Mouse (Mus musculus) forebrain, embryonic 13.5 days (tissue): ENCODE data around the gene Sprr2e. TPM values are rescaled to one million over a fixed set of nuclear protein-coding genes. Genes with fewer than 3 reads are reported as not detected.

Experiments used
- polyA plus RNA-seq: library from polyadenylated mRNA; unstranded; fragments of >200 nt; fragmentation: Nextera tagmentation; extraction: Ambion mirVana; gene quantifications from 2 replicates; pipeline ENCODE4 v1.2.1, GENCODE M21; 2015

Gene Sprr2e
- polyA plus RNA-seq, 1 experiment from 2014 or later = not detected

Other genes with a start within 250 kb of the Sprr2e start
- not detected in 2 replicates for gene Prr9, start 228.2 kb upstream of the Sprr2e start, polyA plus RNA-seq
- not detected in 2 replicates for gene Lelp1, start 209.4 kb upstream of the Sprr2e start, polyA plus RNA-seq
- not detected in 2 replicates for gene Sprr2a1, start 136.3 kb upstream of the Sprr2e start, polyA plus RNA-seq
- gene Sprr2a2, start 136.2 kb upstream of the Sprr2e start, polyA plus RNA-seq = not detected in 2 replicates
- gene Sprr2a3, start 66.7 kb upstream of the Sprr2e start, polyA plus RNA-seq = not detected in 2 replicates
- not detected in 2 replicates for gene Sprr2b, start 35.5 kb upstream of the Sprr2e start, polyA plus RNA-seq
- not detected in 2 replicates for gene Sprr2d, start 13.0 kb upstream of the Sprr2e start, polyA plus RNA-seq
- gene Sprr2f, start 13.0 kb downstream of the Sprr2e start, polyA plus RNA-seq = not detected in 2 replicates
- not detected in 2 replicates for gene Sprr2h, start 33.5 kb downstream of the Sprr2e start, polyA plus RNA-seq
- gene Sprr2i, start 55.8 kb downstream of the Sprr2e start, polyA plus RNA-seq = not detected in 2 replicates
- gene Sprr2j-ps, start 65.9 kb downstream of the Sprr2e start, polyA plus RNA-seq = not detected in 2 replicates
- 10.3 and 12.2 TPM in 2 replicates for gene Gm9774, start 77.3 kb downstream of the Sprr2e start, polyA plus RNA-seq
- gene Sprr2k, start 80.4 kb downstream of the Sprr2e start, polyA plus RNA-seq = not detected in 2 replicates
- gene Sprr1b, start 86.6 kb downstream of the Sprr2e start, polyA plus RNA-seq = not detected in 2 replicates
- gene Sprr3, start 106.6 kb downstream of the Sprr2e start, polyA plus RNA-seq = not detected in 2 replicates
- not detected in 2 replicates for gene Sprr1a, start 133.8 kb downstream of the Sprr2e start, polyA plus RNA-seq
- gene Sprr4, start 148.3 kb downstream of the Sprr2e start, polyA plus RNA-seq = not detected in 2 replicates
- not detected in 2 replicates for gene 2310046K23Rik, start 182.4 kb downstream of the Sprr2e start, polyA plus RNA-seq
- gene Ivl, start 221.6 kb downstream of the Sprr2e start, polyA plus RNA-seq = not detected in 2 replicates
- not detected in 2 replicates for gene Smcp, start 236.9 kb downstream of the Sprr2e start, polyA plus RNA-seq